Mouse (Mus musculus): ENCODE measurements around the gene Arl15. TPM values are rescaled to one million over a fixed set of nuclear protein-coding genes. Genes with fewer than 3 reads are reported as not detected.
A peak's percentile ranks its signal among the peaks of the same experiment; 100 is the strongest.
"Not testable (repeated sequence)": the region's sequence is repeated elsewhere in the genome, so short reads cannot be mapped to it uniquely, and the experiment has no call there.

Arl15 gene
- polyA plus RNA-seq, 1 experiment from 2014 or later: 16.7 TPM

GRCm38 (mm10) chr13:113769829-113770228, 24.5 kb upstream of the Arl15 start:
- no peak overlapping the region for H3K9ac ChIP-seq (ENCODE audit: low read length)
- no peak overlapping the region for H3K4me3 ChIP-seq (ENCODE audit: low read depth, low read length)
- no peaks in the 10 kb centered on the region for H3K27me3 ChIP-seq (ENCODE audit: control insufficient read depth, insufficient read depth, low read length)
- ATAC-seq (ENCODE audit: insufficient number of reproducible peaks, low FRiP score, low TSS enrichment, low read depth): no peak
- no peak for DNase-seq (ENCODE audit: low spot score)
- no peaks in the 10 kb centered on the region for H3K4me1 ChIP-seq (ENCODE audit: control insufficient read depth, insufficient read depth, low read length)
- no peak overlapping the region for H3K27ac ChIP-seq (replicated peaks; ENCODE audit: low read depth, low read length)
- no peaks in the 10 kb centered on the region for H3K36me3 ChIP-seq (ENCODE audit: control insufficient read depth, insufficient read depth, low read length)
- H3K4me2 ChIP-seq (ENCODE audit: low read depth, severe bottlenecking): no peak overlapping the region
- H3K9me3 ChIP-seq (ENCODE audit: control insufficient read depth, low read length): no peaks in the 10 kb centered on the region
- 85% methylated on average over 3 of the region's 3 CpGs for WGBS

GRCm38 (mm10) chr13:113770340-113770739, 24.0 kb upstream of the Arl15 start:
- ATAC-seq (ENCODE audit: insufficient number of reproducible peaks, low FRiP score, low TSS enrichment, low read depth) (no peak), DNase-seq (ENCODE audit: low spot score) (no peak)
- H3K9ac ChIP-seq (ENCODE audit: low read length): no peak overlapping the region
- no peak overlapping the region for H3K4me2 ChIP-seq (ENCODE audit: low read depth, severe bottlenecking)
- H3K9me3 ChIP-seq (ENCODE audit: control insufficient read depth, low read length): no peaks in the 10 kb centered on the region
- H3K27ac ChIP-seq (replicated peaks; ENCODE audit: low read depth, low read length): no peak overlapping the region
- 91% methylated on average over 5 of the region's 5 CpGs for whole genome bisulfite sequencing
- no peak overlapping the region for H3K4me3 ChIP-seq (ENCODE audit: low read depth, low read length)
- H3K36me3 ChIP-seq (ENCODE audit: control insufficient read depth, insufficient read depth, low read length): no peaks in the 10 kb centered on the region
- H3K4me1 ChIP-seq (ENCODE audit: control insufficient read depth, insufficient read depth, low read length): no peaks in the 10 kb centered on the region
- no peaks in the 10 kb centered on the region for H3K27me3 ChIP-seq (ENCODE audit: control insufficient read depth, insufficient read depth, low read length)

- no peak for ATAC-seq (ENCODE audit: insufficient number of reproducible peaks, low FRiP score, low TSS enrichment, low read depth)
These were observed 23.0 kb upstream of the Arl15 start for GRCm38 (mm10) chr13:113771340-113771739.

GRCm38 (mm10) chr13:113774799-113775198, 19.5 kb upstream of the Arl15 start:
- DNase-seq (ENCODE audit: low spot score): peak; percentile 48
- H3K4me3 ChIP-seq (ENCODE audit: low read depth, low read length): no peak overlapping the region
- H3K27me3 ChIP-seq (ENCODE audit: control insufficient read depth, insufficient read depth, low read length): no peaks in the 10 kb centered on the region
- H3K9ac ChIP-seq (ENCODE audit: low read length): no peak overlapping the region
- H3K9me3 ChIP-seq (ENCODE audit: control insufficient read depth, low read length): no peaks in the 10 kb centered on the region
- no peak overlapping the region for H3K4me2 ChIP-seq (ENCODE audit: low read depth, severe bottlenecking)
- peak; percentile 58; the same call in 1 of the 2 replicates for ATAC-seq (ENCODE audit: insufficient number of reproducible peaks, low FRiP score, low TSS enrichment, low read depth)
- WGBS: 69% methylated on average over 8 of the region's 8 CpGs
- H3K36me3 ChIP-seq (ENCODE audit: control insufficient read depth, insufficient read depth, low read length): no peaks in the 10 kb centered on the region
- H3K4me1 ChIP-seq (ENCODE audit: control insufficient read depth, insufficient read depth, low read length): 0 out of 2 replicates have a peak, but pooled peaks cover 2% of the 10 kb centered on the region
- H3K27ac ChIP-seq (replicated peaks; ENCODE audit: low read depth, low read length): 0 out of 2 replicates have a peak overlapping the region, but pooled peaks have one; percentile 30

More at GRCm38 (mm10) chr13:113771340-113771739, 23.0 kb upstream of the Arl15 start:
- no peak for DNase-seq (ENCODE audit: low spot score)
- H3K9ac ChIP-seq (ENCODE audit: low read length): no peak overlapping the region
- no peaks in the 10 kb centered on the region for H3K9me3 ChIP-seq (ENCODE audit: control insufficient read depth, low read length)
- no peaks in the 10 kb centered on the region for H3K36me3 ChIP-seq (ENCODE audit: control insufficient read depth, insufficient read depth, low read length)
- 21% methylated on average over 1 of the region's 1 CpGs for WGBS
- no peaks in the 10 kb centered on the region for H3K27me3 ChIP-seq (ENCODE audit: control insufficient read depth, insufficient read depth, low read length)
- H3K4me1 ChIP-seq (ENCODE audit: control insufficient read depth, insufficient read depth, low read length): 0 out of 2 replicates have a peak, but pooled peaks cover 2% of the 10 kb centered on the region
- no peak overlapping the region for H3K27ac ChIP-seq (replicated peaks; ENCODE audit: low read depth, low read length)
- H3K4me3 ChIP-seq (ENCODE audit: low read depth, low read length): no peak overlapping the region
- no peak overlapping the region for H3K4me2 ChIP-seq (ENCODE audit: low read depth, severe bottlenecking)

GRCm38 (mm10) chr13:113775244-113776140, 18.8 kb upstream of the Arl15 start:
- ATAC-seq (ENCODE audit: insufficient number of reproducible peaks, low FRiP score, low TSS enrichment, low read depth): peak; percentile 69; the same call in 1 of the 2 replicates

GRCm38 (mm10) chr13:113785803-113786202, 8.5 kb upstream of the Arl15 start:
- no peaks in the 10 kb centered on the region for H3K9me3 ChIP-seq (ENCODE audit: control insufficient read depth, low read length)
- H3K4me1 ChIP-seq (ENCODE audit: control insufficient read depth, insufficient read depth, low read length): no peaks in the 10 kb centered on the region
- no peak overlapping the region for H3K4me3 ChIP-seq (ENCODE audit: low read depth, low read length)
- H3K36me3 ChIP-seq (ENCODE audit: control insufficient read depth, insufficient read depth, low read length): no peaks in the 10 kb centered on the region
- DNase-seq (ENCODE audit: low spot score) (no peak), ATAC-seq (ENCODE audit: insufficient number of reproducible peaks, low FRiP score, low TSS enrichment, low read depth) (no peak)
- H3K4me2 ChIP-seq (ENCODE audit: low read depth, severe bottlenecking): no peak overlapping the region
- no peaks in the 10 kb centered on the region for H3K27me3 ChIP-seq (ENCODE audit: control insufficient read depth, insufficient read depth, low read length)
- no peak overlapping the region for H3K27ac ChIP-seq (replicated peaks; ENCODE audit: low read depth, low read length)
- 85% methylated on average over 5 of the region's 5 CpGs for WGBS
- no peak overlapping the region for H3K9ac ChIP-seq (ENCODE audit: low read length)

More at GRCm38 (mm10) chr13:113775244-113776140, 18.8 kb upstream of the Arl15 start:
- Histone ChIP-seq H3K36me3 (ENCODE audit: control insufficient read depth, insufficient read depth, low read length) (no peaks in the 10 kb centered on the region), H3K27me3 (ENCODE audit: control insufficient read depth, insufficient read depth, low read length) (no peaks in the 10 kb centered on the region), H3K4me3 (ENCODE audit: low read depth, low read length) (no peak overlapping the region), H3K27ac (replicated peaks; ENCODE audit: low read depth, low read length) (no peak overlapping the region; the same call in 1 of the 2 replicates), H3K4me1 (ENCODE audit: control insufficient read depth, insufficient read depth, low read length) (0 out of 2 replicates have a peak, but pooled peaks cover 2% of the 10 kb centered on the region), H3K9me3 (ENCODE audit: control insufficient read depth, low read length) (no peaks in the 10 kb centered on the region), H3K9ac (ENCODE audit: low read length) (no peak overlapping the region), H3K4me2 (ENCODE audit: low read depth, severe bottlenecking) (no peak overlapping the region)
- WGBS: 14% methylated on average over 10 of the region's 10 CpGs
- peak; percentile 50 for DNase-seq (ENCODE audit: low spot score)

GRCm38 (mm10) chr13:113787136-113787535, 7.2 kb upstream of the Arl15 start:
- H3K9me3 ChIP-seq (ENCODE audit: control insufficient read depth, low read length): no peaks in the 10 kb centered on the region
- no peaks in the 10 kb centered on the region for H3K4me1 ChIP-seq (ENCODE audit: control insufficient read depth, insufficient read depth, low read length)
- ATAC-seq (ENCODE audit: insufficient number of reproducible peaks, low FRiP score, low TSS enrichment, low read depth): no peak
- no peak for DNase-seq (ENCODE audit: low spot score)
- H3K4me2 ChIP-seq (ENCODE audit: low read depth, severe bottlenecking): no peak overlapping the region
- H3K27ac ChIP-seq (replicated peaks; ENCODE audit: low read depth, low read length): no peak overlapping the region
- H3K9ac ChIP-seq (ENCODE audit: low read length): no peak overlapping the region
- H3K4me3 ChIP-seq (ENCODE audit: low read depth, low read length): no peak overlapping the region
- 77% methylated on average over 8 of the region's 8 CpGs for WGBS
- no peaks in the 10 kb centered on the region for H3K27me3 ChIP-seq (ENCODE audit: control insufficient read depth, insufficient read depth, low read length)
- no peaks in the 10 kb centered on the region for H3K36me3 ChIP-seq (ENCODE audit: control insufficient read depth, insufficient read depth, low read length)

GRCm38 (mm10) chr13:113790016-113790415, 4.3 kb upstream of the Arl15 start:
- not testable (repeated sequence) for H3K9me3 ChIP-seq (ENCODE audit: control insufficient read depth, low read length); DNase-seq (ENCODE audit: low spot score); ATAC-seq (ENCODE audit: insufficient number of reproducible peaks, low FRiP score, low TSS enrichment, low read depth); H3K36me3 ChIP-seq (ENCODE audit: control insufficient read depth, insufficient read depth, low read length); H3K4me1 ChIP-seq (ENCODE audit: control insufficient read depth, insufficient read depth, low read length); H3K27ac ChIP-seq (replicated peaks; ENCODE audit: low read depth, low read length); H3K4me2 ChIP-seq (ENCODE audit: low read depth, severe bottlenecking); H3K9ac ChIP-seq (ENCODE audit: low read length); H3K27me3 ChIP-seq (ENCODE audit: control insufficient read depth, insufficient read depth, low read length); H3K4me3 ChIP-seq (ENCODE audit: low read depth, low read length)
- 86% methylated on average over 1 of the region's 3 CpGs for WGBS

All from limb, embryonic 11.5 days (tissue).